Mouse (Mus musculus): ENCODE data around the gene Llgl2. TPM values are rescaled to one million over a fixed set of nuclear protein-coding genes. Genes with fewer than 3 reads are reported as not detected.
A peak's percentile ranks its signal among the peaks of the same experiment; 100 is the strongest.

The Llgl2 gene
- total RNA-seq, 2 experiments from 2014 or later = 3.7 to 4.0 TPM

- intact Hi-C loops (cut with DNase I) = no loop called here
- peak in 1 of 2 experiments; percentile 47 for DNase-seq (ENCODE audit: low spot score in 2 of 2)
Observed at GRCm38 (mm10) chr11:115807306-115807705, 16.5 kb upstream of the Llgl2 start.

GRCm38 (mm10) chr11:115807971-115808370, 15.9 kb upstream of the Llgl2 start:
- intact Hi-C loops (cut with DNase I) = no loop called here
- DNase-seq (ENCODE audit: low spot score in 2 of 2) = no peak

GRCm38 (mm10) chr11:115808696-115809310, 15.0 kb upstream of the Llgl2 start:
- intact Hi-C loops (cut with DNase I) = no loop called here
- DNase-seq (ENCODE audit: low spot score in 2 of 2) = no peak

GRCm38 (mm10) chr11:115809311-115809781, 14.5 kb upstream of the Llgl2 start:
- DNase-seq (ENCODE audit: low spot score in 2 of 2) = no peak
- intact Hi-C loops (cut with DNase I) = no loop called here

GRCm38 (mm10) chr11:115810377-115810776, 13.5 kb upstream of the Llgl2 start:
- DNase-seq (ENCODE audit: low spot score in 2 of 2) = no peak
- intact Hi-C loops (cut with DNase I) = loop anchor here (5.0 kb wide), 2 partner anchors 163 to 178 kb away; no protein-coding TSS in a partner anchor

GRCm38 (mm10) chr11:115811381-115812093, 12.3 kb upstream of the Llgl2 start:
- peak in 1 of 2 experiments; percentile 47 for DNase-seq (ENCODE audit: low spot score in 2 of 2)
- intact Hi-C loops (cut with DNase I) = loop anchor here (5.0 kb wide), 2 partner anchors 164 to 179 kb away; no protein-coding TSS in a partner anchor

GRCm38 (mm10) chr11:115812095-115812494, 11.8 kb upstream of the Llgl2 start:
- DNase-seq (ENCODE audit: low spot score in 2 of 2) = no peak
- intact Hi-C loops (cut with DNase I) = loop anchor here (5.0 kb wide), 2 partner anchors 165 to 180 kb away; no protein-coding TSS in a partner anchor

GRCm38 (mm10) chr11:115812533-115813420, 11.1 kb upstream of the Llgl2 start:
- DNase-seq (ENCODE audit: low spot score in 2 of 2) = no peak
- intact Hi-C loops (cut with DNase I) = loop anchor here (1.0 to 5.0 kb wide), 3 partner anchors 46 to 180 kb away; no protein-coding TSS in a partner anchor

GRCm38 (mm10) chr11:115813507-115814296, 10.1 kb upstream of the Llgl2 start, which contains the start of gene Caskin2:
Caskin2 (minus strand) TSS chr11:115813639.
- intact Hi-C loops (cut with DNase I) = loop anchor here (1.0 to 5.0 kb wide), 5 partner anchors 46 to 181 kb away; no protein-coding TSS in a partner anchor
- DNase-seq (ENCODE audit: low spot score in 2 of 2) = peak; percentile 87 to 89

GRCm38 (mm10) chr11:115814605-115815450, 9.0 kb upstream of the Llgl2 start, which contains the start of gene Tsen54:
Tsen54 (plus strand) TSS chr11:115814724.
- intact Hi-C loops (cut with DNase I) = loop anchor here (1.0 to 5.0 kb wide), 4 partner anchors 44 to 183 kb away; no protein-coding TSS in a partner anchor
- peak; percentile 82 to 89 for DNase-seq (ENCODE audit: low spot score in 2 of 2)

- DNase-seq (ENCODE audit: low spot score in 2 of 2) = no peak
Observed at GRCm38 (mm10) chr11:115817331-115817730, 6.5 kb upstream of the Llgl2 start.

GRCm38 (mm10) chr11:115819915-115820623, 3.8 kb upstream of the Llgl2 start:
- DNase-seq (ENCODE audit: low spot score in 2 of 2) = no peak
- intact Hi-C loops (cut with DNase I) = no loop called here

More at GRCm38 (mm10) chr11:115817331-115817730, 6.5 kb upstream of the Llgl2 start:
- intact Hi-C loops (cut with DNase I) = no loop called here

- peak in 1 of 2 experiments; percentile 30 for DNase-seq (ENCODE audit: low spot score in 2 of 2)
- intact Hi-C loops (cut with DNase I) = no loop called here
Observed at GRCm38 (mm10) chr11:115821001-115821400, 2.8 kb upstream of the Llgl2 start.

GRCm38 (mm10) chr11:115824813-115825212, 964 bp downstream of the Llgl2 start:
- intact Hi-C loops (cut with DNase I) = no loop called here
- no peak for DNase-seq (ENCODE audit: low spot score in 2 of 2)

- intact Hi-C loops (cut with DNase I) = no loop called here
Observed at GRCm38 (mm10) chr11:115826487-115826886, 2.6 kb downstream of the Llgl2 start.

GRCm38 (mm10) chr11:115827624-115828023, 3.8 kb downstream of the Llgl2 start:
- DNase-seq (ENCODE audit: low spot score in 2 of 2) = no peak
- intact Hi-C loops (cut with DNase I) = no loop called here

More at GRCm38 (mm10) chr11:115826487-115826886, 2.6 kb downstream of the Llgl2 start:
- DNase-seq (ENCODE audit: low spot score in 2 of 2) = no peak

GRCm38 (mm10) chr11:115829036-115829435, 5.2 kb downstream of the Llgl2 start:
- intact Hi-C loops (cut with DNase I) = no loop called here
- DNase-seq (ENCODE audit: low spot score in 2 of 2) = no peak
